Mouse (Mus musculus) E14TG2a.4 (cell line): ENCODE results near the gene Hrasls.
A peak's percentile ranks its signal among the peaks of the same experiment; 100 is the strongest.

Experiments
- H3K27me3 ChIP-seq: 2 replicates; pipeline ENCODE4 v1.6.1; 2014; ENCODE audit warnings: low read length, control low read depth; ENCODE audit not compliant: insufficient read depth
- H3K36me3 ChIP-seq: 2 replicates; pipeline ENCODE4 v1.6.1; 2014; ENCODE audit warnings: low read length, control low read depth; ENCODE audit not compliant: insufficient read depth
- H3K4me1 ChIP-seq: replicated peaks from 2 replicates; pipeline ENCODE4 v1.6.1; 2014; ENCODE audit warnings: low read depth, low read length, control low read depth
- H3K4me3 ChIP-seq: replicated peaks from 2 replicates; pipeline ENCODE4 v1.5.1; 2014; ENCODE audit warnings: mild to moderate bottlenecking, low read length
- H3K9me3 ChIP-seq: 2 replicates; pipeline ENCODE4 v1.6.1; 2014; ENCODE audit warnings: low read length, control low read depth
- CTCF ChIP-seq: conservative IDR thresholded peaks from 2 replicates; pipeline ENCODE4 v1.5.1; 2014; ENCODE audit warnings: low read length
- NANOG ChIP-seq: IDR thresholded peaks from 2 replicates; pipeline ENCODE4 v1.6.1; 2014; ENCODE audit warnings: borderline replicate concordance, low read length, mixed read lengths
- POU5F1 ChIP-seq: IDR thresholded peaks from 2 replicates; pipeline ENCODE4 v1.6.1; 2014; ENCODE audit warnings: low read length, borderline replicate concordance

The Hrasls gene

GRCm38 (mm10) chr16:29209605-29210411 lies at the start of gene Hrasls:
TSS of gene Hrasls (plus strand) at chr16:29209695.
- H3K9me3 ChIP-seq = no peaks in the 10 kb centered on the region; the same call in 1 of the 2 replicates
- TF ChIP-seq POU5F1 = no peak
- TF ChIP-seq NANOG = no peak
- no peak for TF ChIP-seq CTCF
- peaks cover 43% of the 10 kb centered on the region for H3K27me3 ChIP-seq
- peaks cover 13% of the 10 kb centered on the region for H3K4me1 ChIP-seq
- H3K4me3 ChIP-seq = peak within 1 kb of the TSS; percentile 74
- H3K36me3 ChIP-seq = no peaks in the 10 kb centered on the region

- no peaks in the 10 kb centered on the region for H3K4me1 ChIP-seq
- no peaks in the 10 kb centered on the region for H3K9me3 ChIP-seq
- TF ChIP-seq NANOG = no peak
- H3K27me3 ChIP-seq = no peaks in the 10 kb centered on the region
- no peak overlapping the region for H3K4me3 ChIP-seq
- H3K36me3 ChIP-seq = no peaks in the 10 kb centered on the region
These were observed 47.2 kb upstream of the Hrasls start for GRCm38 (mm10) chr16:29162271-29162670.

- Histone ChIP-seq H3K9me3 (peaks cover 3% of the 10 kb centered on the region; the same call in 1 of the 2 replicates), H3K27me3 (no peaks in the 10 kb centered on the region), H3K36me3 (no peaks in the 10 kb centered on the region), H3K4me1 (no peaks in the 10 kb centered on the region), H3K4me3 (no peak overlapping the region)
- TF ChIP-seq POU5F1 (no peak), CTCF (no peak), NANOG (no peak)
These were observed 42.4 kb upstream of the Hrasls start for GRCm38 (mm10) chr16:29167051-29167450.

- no peak for TF ChIP-seq NANOG
- TF ChIP-seq CTCF = no peak
- TF ChIP-seq POU5F1 = no peak
- Histone ChIP-seq H3K27me3 (no peaks in the 10 kb centered on the region), H3K36me3 (no peaks in the 10 kb centered on the region), H3K9me3 (peaks cover 3% of the 10 kb centered on the region; the same call in 1 of the 2 replicates), H3K4me3 (no peak overlapping the region), H3K4me1 (no peaks in the 10 kb centered on the region)
These were observed 37.8 kb upstream of the Hrasls start for GRCm38 (mm10) chr16:29171741-29172140.

GRCm38 (mm10) chr16:29173201-29173600 lies 36.3 kb upstream of the Hrasls start:
- Histone ChIP-seq H3K27me3 (no peaks in the 10 kb centered on the region), H3K4me1 (no peaks in the 10 kb centered on the region), H3K4me3 (no peak overlapping the region), H3K9me3 (peaks cover 3% of the 10 kb centered on the region; the same call in 1 of the 2 replicates), H3K36me3 (no peaks in the 10 kb centered on the region)
- no peak for TF ChIP-seq CTCF
- no peak for TF ChIP-seq POU5F1
- TF ChIP-seq NANOG = no peak

- no peaks in the 10 kb centered on the region for H3K27me3 ChIP-seq
- H3K4me3 ChIP-seq = no peak overlapping the region
- no peaks in the 10 kb centered on the region for H3K4me1 ChIP-seq
- no peaks in the 10 kb centered on the region for H3K36me3 ChIP-seq
- TF ChIP-seq CTCF = no peak
- TF ChIP-seq POU5F1 = no peak
- no peak for TF ChIP-seq NANOG
- peaks cover 3% of the 10 kb centered on the region; the same call in 1 of the 2 replicates for H3K9me3 ChIP-seq
These were observed 34.6 kb upstream of the Hrasls start for GRCm38 (mm10) chr16:29174831-29175350.

- no peak overlapping the region for H3K4me3 ChIP-seq
- H3K36me3 ChIP-seq = no peaks in the 10 kb centered on the region
- H3K4me1 ChIP-seq = peaks cover 9% of the 10 kb centered on the region; the same call in 1 of the 2 replicates
- peaks cover 4% of the 10 kb centered on the region; the same call in 1 of the 2 replicates for H3K27me3 ChIP-seq
- TF ChIP-seq CTCF (no peak), NANOG (no peak), POU5F1 (no peak)
- H3K9me3 ChIP-seq = no peaks in the 10 kb centered on the region
These were observed 16.6 kb upstream of the Hrasls start for GRCm38 (mm10) chr16:29192911-29193310.

- no peaks in the 10 kb centered on the region for H3K9me3 ChIP-seq
- peaks cover 4% of the 10 kb centered on the region; the same call in 1 of the 2 replicates for H3K27me3 ChIP-seq
- H3K36me3 ChIP-seq = no peaks in the 10 kb centered on the region
- TF ChIP-seq CTCF (no peak), POU5F1 (no peak), NANOG (no peak)
- H3K4me1 ChIP-seq = peaks cover 12% of the 10 kb centered on the region; the same call in 1 of the 2 replicates
- no peak overlapping the region for H3K4me3 ChIP-seq
These were observed 15.5 kb upstream of the Hrasls start for GRCm38 (mm10) chr16:29193981-29194380.

GRCm38 (mm10) chr16:29195156-29195555 lies 14.3 kb upstream of the Hrasls start:
- no peaks in the 10 kb centered on the region for H3K9me3 ChIP-seq
- H3K36me3 ChIP-seq = no peaks in the 10 kb centered on the region
- peaks cover 14% of the 10 kb centered on the region; the same call in 1 of the 2 replicates for H3K4me1 ChIP-seq
- TF ChIP-seq CTCF = no peak
- TF ChIP-seq POU5F1 = no peak
- no peak for TF ChIP-seq NANOG
- H3K27me3 ChIP-seq = peaks cover 4% of the 10 kb centered on the region; the same call in 1 of the 2 replicates
- H3K4me3 ChIP-seq = no peak overlapping the region
